Mouse (Mus musculus) intestine, postnatal 0 days (tissue): ENCODE measurements around the gene Ccz1. TPM values are rescaled to one million over a fixed set of nuclear protein-coding genes. Genes with fewer than 3 reads are reported as not detected.

ENCODE experiments used
- ATAC-seq: fragments of 200-750 bp; cut with Nextera tagmentation; 2 replicates; pipeline ENCODE4 v1.8.0; 2017; ENCODE audit warnings: mild to moderate bottlenecking, moderate TSS enrichment, moderate library complexity
- H3K27ac ChIP-seq: fragments of 300-500 bp; sonication (generic); 2 replicates; pipeline ENCODE4 v1.5.1; 2014; ENCODE audit warnings: mild to moderate bottlenecking, low read depth, low read length, moderate library complexity
- H3K27me3 ChIP-seq: fragments of 300-500 bp; sonication (generic); replicated peaks from 2 replicates; pipeline ENCODE4 v1.6.1; 2014; ENCODE audit warnings: low read length, mixed read lengths; ENCODE audit not compliant: control insufficient read depth, insufficient read depth
- H3K36me3 ChIP-seq: fragments of 300-500 bp; sonication (generic); 2 replicates; pipeline ENCODE4 v1.6.1; 2014; ENCODE audit warnings: mild to moderate bottlenecking, moderate library complexity; ENCODE audit not compliant: control insufficient read depth, insufficient read depth
- H3K4me1 ChIP-seq: fragments of 300-500 bp; sonication (generic); replicated peaks from 2 replicates; pipeline ENCODE4 v1.6.1; 2014; ENCODE audit warnings: antibody characterized with exemption, low read length, mixed read lengths; ENCODE audit not compliant: control insufficient read depth, insufficient read depth
- H3K4me2 ChIP-seq: fragments of 300-500 bp; sonication (generic); replicated peaks from 2 replicates; pipeline ENCODE4 v1.6.1; 2014; ENCODE audit warnings: low read depth, mild to moderate bottlenecking, moderate library complexity
- H3K4me3 ChIP-seq: fragments of 300-500 bp; sonication (generic); 2 replicates; pipeline ENCODE4 v1.5.1; 2014; ENCODE audit warnings: low read depth, low read length
- H3K9ac ChIP-seq: fragments of 300-500 bp; sonication (generic); 2 replicates; pipeline ENCODE4 v1.6.1; 2014; ENCODE audit warnings: mild to moderate bottlenecking, low read depth, low read length
- H3K9me3 ChIP-seq: fragments of 300-500 bp; sonication (generic); 2 replicates; pipeline ENCODE4 v1.6.1; 2016; ENCODE audit warnings: mixed run types; ENCODE audit not compliant: control insufficient read depth
- CTCF ChIP-seq: sonication (generic); IDR thresholded peaks from 2 replicates; pipeline ENCODE4 v1.5.1; 2016; ENCODE audit warnings: low read depth, mild to moderate bottlenecking, control low read depth, antibody characterized with exemption, moderate library complexity
- WGBS: fragments of 180-500 bp; shearing (Covaris S2); extraction: QIAGEN DNeasy Blood & Tissue Kit; methylation state at CpG from one replicate; pipeline ENCODE4 v1.1.7; 2014; 5-methylcytosine and 5-hydroxymethylcytosine counted together
- polyA plus RNA-seq: library from polyadenylated mRNA; unstranded; fragments of >200 nt; fragmentation: Nextera tagmentation; extraction: Ambion mirVana; gene quantifications from 2 replicates; pipeline ENCODE4 v1.2.1, GENCODE M21; 2015

Ccz1 gene
- polyA plus RNA-seq, 1 experiment from 2014 or later, result 59.9 TPM

DNA sequence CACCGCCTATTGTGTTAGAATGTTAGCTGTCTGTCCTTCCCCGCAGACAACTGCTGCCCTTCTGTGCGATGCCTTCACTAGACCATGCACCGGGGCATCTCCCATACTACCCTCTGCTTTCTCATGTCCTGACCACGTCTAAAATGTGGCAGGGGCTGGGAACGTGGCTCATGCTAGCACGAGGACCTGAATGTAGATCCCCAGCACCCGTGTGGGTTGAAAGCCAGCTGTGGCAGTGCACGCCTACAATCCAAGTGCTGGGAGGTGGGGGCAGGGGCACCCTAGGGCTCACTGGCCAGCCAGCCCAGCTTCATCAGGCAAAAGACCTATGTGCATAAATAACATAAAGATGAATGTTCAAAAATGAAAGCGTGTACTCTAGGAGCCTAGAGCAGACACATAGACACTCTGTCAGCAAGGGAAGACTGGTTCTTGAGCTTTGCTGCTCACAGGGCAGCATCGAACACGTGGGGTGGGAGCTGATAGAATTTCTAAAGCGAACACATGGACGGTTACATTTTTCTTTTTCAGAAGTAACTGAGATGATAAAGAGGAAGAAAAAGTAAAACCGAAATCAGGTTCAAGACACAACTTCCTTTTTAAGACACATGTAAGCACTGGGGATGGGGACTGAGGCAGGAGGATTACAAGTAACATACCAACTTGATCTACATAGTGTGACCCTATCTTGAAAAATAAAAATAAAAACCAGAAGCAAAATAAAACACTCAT, 12.1 kb downstream of the Ccz1 start:
- H3K4me2 ChIP-seq, result no peak overlapping the region
- WGBS, result 89% methylated on average over 15 of the region's 15 CpGs
- ATAC-seq, result no peak
- H3K9me3 ChIP-seq, result no peaks in the 10 kb centered on the region
- no peak overlapping the region for H3K9ac ChIP-seq
- no peak for TF ChIP-seq CTCF
- H3K36me3 ChIP-seq, result peaks cover 71% of the 10 kb centered on the region
- H3K4me1 ChIP-seq, result no peaks in the 10 kb centered on the region
- no peak overlapping the region for H3K27ac ChIP-seq
- no peaks in the 10 kb centered on the region for H3K27me3 ChIP-seq
- no peak overlapping the region for H3K4me3 ChIP-seq

DNA sequence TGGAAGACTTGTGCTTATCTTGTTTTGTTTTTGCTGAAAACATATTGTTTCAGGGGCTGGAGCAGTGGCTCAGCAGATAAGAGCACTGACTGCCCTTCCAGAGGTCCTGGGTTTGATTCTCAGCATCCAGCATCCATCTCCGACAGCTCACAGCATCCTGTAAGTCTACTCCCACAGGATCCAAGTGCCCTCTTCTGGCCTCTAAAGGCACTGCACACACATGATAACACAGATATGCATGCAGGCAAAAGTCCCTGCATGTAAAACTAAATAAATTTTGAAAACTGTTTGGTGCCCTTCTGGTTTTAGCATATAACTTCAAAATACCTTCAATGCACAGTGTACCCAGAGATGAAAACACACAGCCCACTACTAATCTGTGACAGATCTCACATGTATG, 15.3 kb downstream of the Ccz1 start:
- Histone ChIP-seq H3K27ac (no peak overlapping the region), H3K4me2 (no peak overlapping the region), H3K4me3 (no peak overlapping the region), H3K36me3 (peaks cover 83% of the 10 kb centered on the region), H3K9me3 (no peaks in the 10 kb centered on the region), H3K27me3 (no peaks in the 10 kb centered on the region), H3K9ac (no peak overlapping the region), H3K4me1 (no peaks in the 10 kb centered on the region)
- WGBS, result 92% methylated on average over 1 of the region's 1 CpGs
- peak; percentile 63 for TF ChIP-seq CTCF
- no peak for ATAC-seq

DNA sequence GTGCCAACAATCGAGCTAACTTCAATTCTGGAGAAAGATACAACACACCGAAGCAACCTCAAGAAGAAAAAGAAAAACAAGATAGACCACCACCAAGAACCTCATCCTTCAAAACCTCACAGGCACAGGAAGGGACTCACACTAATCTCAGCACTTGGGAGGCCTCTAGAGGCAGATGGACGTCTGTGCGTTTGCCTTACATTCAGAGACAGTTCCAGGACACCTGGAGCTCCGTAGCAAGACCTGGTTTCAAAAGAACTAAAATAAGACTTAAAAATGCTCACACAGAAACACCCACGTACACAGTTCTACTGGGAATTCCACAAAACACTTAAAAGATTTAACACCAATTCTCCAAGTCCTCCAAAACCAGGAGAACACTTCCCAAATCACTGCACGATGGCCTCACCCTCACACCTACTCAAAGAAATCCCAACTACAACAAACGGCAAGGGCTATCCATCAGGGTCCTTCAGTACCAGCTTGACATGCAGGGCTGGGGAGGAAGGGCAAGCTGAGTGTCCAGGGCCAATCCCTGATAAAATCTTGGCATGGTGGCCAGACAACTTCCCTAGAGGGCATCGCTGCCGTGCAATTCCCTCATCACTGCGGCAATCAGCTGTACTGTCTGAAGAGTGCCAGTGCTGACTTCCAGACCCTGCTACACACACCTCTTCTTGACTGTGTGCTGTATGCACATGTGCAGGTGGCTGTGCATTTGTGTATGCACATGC, 19.9 kb downstream of the Ccz1 start:
- no peaks in the 10 kb centered on the region for H3K9me3 ChIP-seq
- 69% methylated on average over 11 of the region's 11 CpGs for WGBS
- ATAC-seq, result no peak

DNA sequence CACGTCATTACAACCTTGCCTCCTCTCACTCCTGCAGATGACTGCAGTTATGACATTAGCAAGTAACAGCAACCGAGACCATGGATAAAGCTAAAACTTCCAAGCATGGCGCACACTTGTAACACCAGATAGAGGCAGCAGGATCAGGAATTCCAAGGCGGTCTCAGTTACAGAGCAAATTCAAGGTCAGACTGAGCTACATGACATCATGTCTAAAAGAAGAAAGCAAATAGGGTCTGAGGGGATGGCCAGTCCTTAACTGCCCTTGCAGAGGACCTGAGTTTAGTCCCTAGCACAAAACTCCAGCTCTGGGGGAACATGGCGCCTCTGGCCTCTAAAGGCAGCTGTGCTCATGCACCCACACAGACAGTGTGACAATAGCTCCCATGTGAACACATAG, 20.8 kb downstream of the Ccz1 start:
- Histone ChIP-seq H3K4me1 (no peaks in the 10 kb centered on the region), H3K4me3 (no peak overlapping the region), H3K36me3 (peaks cover 87% of the 10 kb centered on the region), H3K9me3 (no peaks in the 10 kb centered on the region), H3K27ac (no peak overlapping the region), H3K9ac (no peak overlapping the region), H3K4me2 (no peak overlapping the region), H3K27me3 (no peaks in the 10 kb centered on the region)
- WGBS, result 95% methylated on average over 5 of the region's 5 CpGs
- TF ChIP-seq CTCF, result no peak
- ATAC-seq, result no peak

More for the DNA sequence above, 19.9 kb downstream of the Ccz1 start:
- H3K4me2 ChIP-seq, result no peak overlapping the region
- no peaks in the 10 kb centered on the region for H3K27me3 ChIP-seq
- no peak overlapping the region for H3K4me3 ChIP-seq
- peak; percentile 43 for TF ChIP-seq CTCF
- H3K36me3 ChIP-seq, result peaks cover 86% of the 10 kb centered on the region
- no peak overlapping the region for H3K9ac ChIP-seq
- H3K4me1 ChIP-seq, result no peaks in the 10 kb centered on the region
- no peak overlapping the region for H3K27ac ChIP-seq

DNA sequence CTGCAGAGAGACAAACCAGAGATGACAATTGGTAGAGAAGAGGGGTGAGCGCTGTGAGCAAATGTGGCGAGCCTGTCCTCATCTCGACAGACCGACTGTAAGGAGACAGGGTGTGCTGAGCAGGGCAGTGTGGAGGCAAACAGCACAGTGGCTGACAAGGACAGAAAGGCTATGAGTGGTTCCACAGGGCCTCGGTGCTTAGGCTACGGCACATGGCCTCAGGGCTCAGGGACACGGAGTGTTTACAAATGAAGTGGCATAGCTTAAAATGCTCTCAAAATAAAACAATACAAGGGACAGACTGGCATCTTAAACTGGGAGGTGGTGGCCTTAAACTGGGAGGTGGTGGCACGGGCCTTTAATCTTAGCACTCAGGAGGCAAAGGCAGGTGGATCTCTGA, 21.4 kb downstream of the Ccz1 start:
- Histone ChIP-seq H3K4me1 (no peaks in the 10 kb centered on the region), H3K9me3 (no peaks in the 10 kb centered on the region), H3K36me3 (peaks cover 88% of the 10 kb centered on the region), H3K4me3 (no peak overlapping the region), H3K4me2 (no peak overlapping the region), H3K27ac (no peak overlapping the region), H3K9ac (no peak overlapping the region), H3K27me3 (no peaks in the 10 kb centered on the region)
- ATAC-seq, result no peak
- TF ChIP-seq CTCF, result no peak
- WGBS, result 85% methylated on average over 8 of the region's 8 CpGs

DNA sequence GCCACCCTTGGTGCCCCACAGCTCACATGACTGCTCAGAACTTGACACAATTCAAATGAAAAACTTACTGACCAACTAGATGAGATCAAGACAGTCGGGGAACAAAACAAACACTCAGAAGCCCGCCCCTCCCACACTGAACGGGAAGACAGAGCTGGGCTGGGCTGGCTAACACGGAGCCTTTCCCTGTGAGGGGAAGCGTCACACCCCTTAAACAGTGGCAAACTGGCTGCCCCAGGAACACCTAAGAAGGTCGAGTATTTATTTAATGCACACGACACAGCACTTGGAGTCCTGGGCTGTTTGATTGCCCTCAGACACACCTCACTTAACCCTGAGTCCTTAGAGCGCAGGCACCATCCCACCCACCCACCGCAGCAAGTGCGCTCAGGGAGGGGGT, 22.0 kb downstream of the Ccz1 start:
- TF ChIP-seq CTCF, result no peak
- Histone ChIP-seq H3K9ac (no peak overlapping the region), H3K4me1 (no peaks in the 10 kb centered on the region), H3K4me2 (no peak overlapping the region), H3K27me3 (no peaks in the 10 kb centered on the region), H3K9me3 (no peaks in the 10 kb centered on the region), H3K36me3 (peaks cover 90% of the 10 kb centered on the region), H3K4me3 (no peak overlapping the region), H3K27ac (no peak overlapping the region)
- peak; percentile 34; the same call in 1 of the 2 replicates for ATAC-seq
- 55% methylated on average over 10 of the region's 10 CpGs for WGBS
